Mouse (Mus musculus) urinary bladder, postnatal 36 days (tissue): ENCODE results near the gene Slc12a5.

Experiments
- DNase-seq, 2 experiments: peaks; one replicate each; pipeline ENCODE4 v3.0.0; 2022; ENCODE audit warnings: low spot score in 2 of 2, mixed read lengths in 1 of 2

The Slc12a5 gene

DNA sequence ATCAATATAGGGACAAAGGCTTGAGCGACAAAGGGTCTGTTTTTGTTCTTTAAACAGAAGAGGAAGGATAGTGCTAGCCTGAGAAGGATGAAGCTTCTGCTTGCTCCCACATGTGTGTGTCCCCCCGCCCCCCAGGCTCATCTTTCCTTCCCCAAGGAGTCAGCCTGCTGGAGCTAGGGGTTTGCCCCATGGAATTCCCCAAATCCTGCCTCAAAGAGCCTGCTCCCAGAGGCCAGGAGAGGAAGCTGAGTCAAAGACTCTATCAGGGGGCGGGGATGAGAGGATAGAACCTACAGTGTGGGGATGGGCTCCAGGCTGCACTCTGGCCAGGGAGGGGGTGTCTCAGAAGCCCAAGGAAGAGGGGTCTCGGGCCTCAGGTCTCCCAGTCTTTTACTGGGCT lies 13.1 kb upstream of the Slc12a5 start:
- no peak for DNase-seq

DNA sequence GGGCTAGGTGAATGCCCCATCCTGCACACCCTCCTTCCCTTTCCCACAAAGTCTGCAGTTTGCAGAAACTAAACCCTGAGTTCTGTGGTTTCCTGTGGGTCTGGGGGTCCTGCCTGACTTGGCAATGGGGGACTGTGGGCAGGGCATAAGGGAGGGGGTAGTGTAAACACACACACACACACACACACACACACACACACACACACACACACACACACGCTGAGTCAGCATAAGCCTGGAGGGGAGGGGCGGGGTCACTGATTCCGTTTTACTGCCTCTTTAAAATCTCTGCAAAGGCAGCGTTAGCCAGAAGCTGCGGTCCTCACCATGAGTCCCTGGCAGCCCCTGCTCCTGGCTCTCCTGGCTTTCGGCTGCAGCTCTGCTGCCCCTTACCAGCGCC lies 12.7 kb upstream of the Slc12a5 start:
- DNase-seq: no peak

DNA sequence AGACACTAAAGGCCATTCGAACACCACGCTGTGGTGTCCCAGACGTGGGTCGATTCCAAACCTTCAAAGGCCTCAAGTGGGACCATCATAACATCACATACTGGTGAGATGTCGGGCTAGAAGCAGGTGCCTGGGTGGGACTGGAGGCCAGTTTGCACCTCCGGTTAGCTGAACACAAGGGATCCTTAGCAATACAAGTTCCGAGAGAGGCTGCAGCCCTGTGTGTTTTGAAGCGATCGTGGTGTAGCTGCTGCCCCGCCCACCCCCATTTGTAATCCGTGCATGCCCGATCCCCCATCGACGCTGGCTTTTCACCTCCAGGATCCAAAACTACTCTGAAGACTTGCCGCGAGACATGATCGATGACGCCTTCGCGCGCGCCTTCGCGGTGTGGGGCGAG lies 11.6 kb upstream of the Slc12a5 start:
- DNase-seq: no peak

DNA sequence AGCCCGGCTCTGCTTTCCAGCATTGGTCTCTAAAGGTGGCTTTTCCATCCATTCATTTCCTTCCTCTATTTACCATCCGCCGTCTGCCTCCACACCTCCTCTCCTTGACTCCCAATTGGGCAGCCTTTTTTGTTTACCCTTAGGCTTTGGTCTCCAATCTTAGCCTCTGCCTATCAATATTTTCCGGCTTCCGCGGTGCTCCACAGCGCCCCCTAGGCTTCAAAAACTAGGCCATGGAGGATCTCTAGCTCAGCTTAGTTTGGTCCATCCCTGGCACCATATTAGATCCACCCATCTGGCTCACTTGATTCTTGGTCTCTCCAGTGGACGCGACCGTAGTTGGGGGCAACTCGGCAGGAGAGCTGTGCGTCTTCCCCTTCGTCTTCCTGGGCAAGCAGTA lies 10.1 kb upstream of the Slc12a5 start:
- no peak for DNase-seq

DNA sequence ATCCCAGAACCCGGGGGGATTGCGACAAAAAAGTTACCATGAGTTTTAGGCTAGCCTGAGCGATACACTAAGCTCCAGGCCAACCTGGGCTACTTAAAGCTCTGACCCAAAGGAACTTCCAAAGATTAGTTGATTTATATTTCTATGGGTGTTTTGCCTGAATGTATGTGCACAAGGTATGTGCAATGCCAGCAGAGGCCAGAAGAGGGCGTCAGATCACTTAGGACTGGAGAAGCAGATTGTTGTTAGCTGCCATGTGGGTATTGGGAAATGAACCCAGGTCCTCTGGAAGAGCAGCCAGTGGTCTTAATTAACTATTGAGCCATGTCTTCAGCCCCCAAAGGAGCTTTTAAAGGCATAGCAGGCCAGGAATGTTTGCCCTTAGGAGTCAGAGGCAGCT lies 8.9 kb upstream of the Slc12a5 start:
- DNase-seq: no peak

- no peak for DNase-seq
Measured at GRCm38 (mm10) chr2:164952448-164952847, 8.2 kb upstream of the Slc12a5 start.

GRCm38 (mm10) chr2:164953224-164953623 lies 7.4 kb upstream of the Slc12a5 start:
- peak; percentile 56 to 66 for DNase-seq

DNA sequence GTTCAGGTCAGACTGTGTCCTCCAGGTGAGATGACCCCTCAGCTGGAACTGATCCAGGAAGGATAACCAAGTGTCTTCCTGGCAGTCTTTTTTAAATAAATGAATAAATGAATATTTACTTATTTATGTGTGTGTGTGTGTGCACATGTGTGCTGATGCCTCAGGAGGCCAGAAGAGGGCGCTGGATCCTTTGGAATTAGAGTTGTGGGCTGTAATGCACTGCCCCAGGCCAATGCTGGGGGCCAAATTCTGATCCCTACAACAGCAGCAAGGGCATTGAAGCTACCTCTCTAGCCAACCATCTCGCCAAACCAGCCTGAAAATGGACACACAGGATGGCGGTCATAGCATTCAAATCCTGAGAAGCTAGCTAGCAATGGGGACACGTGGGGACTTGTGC lies 4.9 kb upstream of the Slc12a5 start:
- DNase-seq: no peak

DNA sequence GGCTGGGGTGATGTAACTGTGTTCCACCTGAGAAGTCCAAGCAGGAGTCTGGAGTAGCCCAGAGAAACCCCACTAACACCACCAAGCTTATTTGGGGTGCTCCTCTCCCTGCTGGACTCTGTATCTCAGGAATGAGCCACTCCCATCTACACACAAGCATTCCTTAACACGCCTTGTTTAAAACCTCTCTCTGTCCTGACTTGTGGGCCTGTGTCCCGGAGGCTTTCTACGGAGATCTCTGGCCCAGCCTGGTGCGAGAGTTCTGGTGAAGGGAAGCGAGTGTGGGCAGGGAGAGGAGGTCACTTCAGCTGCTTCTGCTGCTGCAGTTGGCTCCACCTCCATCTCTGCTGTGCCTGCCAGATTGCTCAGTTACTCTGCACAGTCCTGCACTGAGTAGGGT lies 4.4 kb upstream of the Slc12a5 start:
- no peak for DNase-seq

- no peak for DNase-seq
Measured at GRCm38 (mm10) chr2:164957548-164958315, 2.9 kb upstream of the Slc12a5 start.

DNA sequence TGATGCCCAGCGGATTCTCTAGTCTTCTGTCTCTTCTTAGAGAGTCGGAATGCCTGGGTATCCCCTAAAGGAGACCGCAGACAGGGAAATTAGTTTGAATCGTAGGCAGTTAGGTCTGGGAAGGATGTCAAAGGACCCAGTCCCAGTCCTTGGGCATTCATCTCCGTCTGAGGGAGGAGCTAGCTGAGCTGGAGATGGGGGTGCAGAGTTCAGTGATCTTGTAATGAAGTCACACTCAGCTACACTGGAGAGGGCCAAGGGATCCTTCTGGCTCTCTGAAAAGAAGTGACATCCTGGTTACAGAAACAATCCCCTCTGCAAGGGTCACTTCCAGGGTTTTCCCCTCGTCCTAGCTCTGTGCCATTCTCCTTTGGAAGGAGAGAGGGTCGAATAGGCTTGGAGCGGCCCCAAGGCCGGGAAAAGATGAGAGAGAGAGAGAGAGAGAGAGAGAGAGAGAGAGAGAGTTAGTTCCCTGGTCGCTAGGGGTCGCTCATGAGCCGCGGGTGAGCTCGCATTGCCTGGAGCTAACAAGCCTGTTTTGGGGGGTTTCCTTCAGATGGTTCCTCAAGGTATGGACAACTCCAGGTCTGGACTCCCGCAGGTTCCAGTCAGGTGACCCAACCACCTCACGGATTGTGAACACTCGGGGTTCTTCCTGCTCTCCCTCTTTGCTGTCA lies 1.0 kb downstream of the Slc12a5 start:
- peak; percentile 21 to 32 for DNase-seq

DNA sequence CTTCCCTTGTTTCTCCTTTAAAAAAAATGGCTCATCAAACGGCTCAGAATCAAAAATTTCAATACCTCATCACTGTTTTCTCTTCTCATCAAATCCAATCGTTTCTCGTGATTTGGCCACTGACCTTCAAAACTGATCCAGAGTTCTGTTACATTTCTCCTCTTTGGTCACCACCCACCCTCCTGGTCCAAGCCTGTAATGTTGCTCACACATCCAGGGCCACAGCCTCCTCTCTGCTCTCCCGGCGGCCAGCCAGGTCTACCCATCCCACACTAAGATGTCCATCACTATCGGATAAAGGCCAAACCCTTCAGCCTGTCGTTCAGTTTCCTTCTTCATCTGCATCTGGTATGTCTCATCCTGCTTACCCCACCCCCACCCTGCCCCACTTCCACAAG lies 1.6 kb downstream of the Slc12a5 start:
- DNase-seq: no peak

DNA sequence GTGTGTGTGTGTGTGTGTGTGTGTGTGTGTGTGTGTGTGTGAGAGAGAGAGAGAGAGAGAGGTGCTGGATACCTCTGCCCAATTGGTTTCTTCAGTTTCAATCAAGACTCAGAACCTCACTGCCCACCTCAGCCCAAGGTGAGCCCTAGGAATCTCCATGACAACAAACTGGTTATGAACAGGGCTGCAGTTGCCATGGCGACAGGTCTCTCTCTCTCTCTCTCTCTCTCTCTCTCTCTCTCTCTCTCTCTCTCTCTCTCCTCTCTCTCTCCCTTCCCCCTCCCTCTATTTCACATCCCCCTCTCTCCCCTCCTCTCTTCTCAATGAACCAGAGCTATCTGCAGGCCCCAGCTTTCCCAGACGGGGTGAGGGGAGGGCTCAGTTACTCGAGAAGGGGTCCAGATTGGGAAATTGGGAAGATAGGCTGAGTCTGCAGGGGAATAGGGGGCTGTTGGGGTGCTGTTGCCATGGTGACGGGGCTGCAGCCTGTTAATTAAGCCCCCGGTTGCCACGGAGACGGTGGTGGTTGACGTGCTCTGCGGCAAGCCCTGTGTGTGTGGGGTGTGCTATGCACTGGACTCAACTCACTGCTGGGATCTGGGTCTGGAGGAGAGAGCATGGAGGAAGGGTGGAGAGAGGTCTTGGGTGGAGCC lies 3.8 kb downstream of the Slc12a5 start:
- DNase-seq: no peak

- no peak for DNase-seq
Measured at GRCm38 (mm10) chr2:164964981-164965380, 4.4 kb downstream of the Slc12a5 start.

DNA sequence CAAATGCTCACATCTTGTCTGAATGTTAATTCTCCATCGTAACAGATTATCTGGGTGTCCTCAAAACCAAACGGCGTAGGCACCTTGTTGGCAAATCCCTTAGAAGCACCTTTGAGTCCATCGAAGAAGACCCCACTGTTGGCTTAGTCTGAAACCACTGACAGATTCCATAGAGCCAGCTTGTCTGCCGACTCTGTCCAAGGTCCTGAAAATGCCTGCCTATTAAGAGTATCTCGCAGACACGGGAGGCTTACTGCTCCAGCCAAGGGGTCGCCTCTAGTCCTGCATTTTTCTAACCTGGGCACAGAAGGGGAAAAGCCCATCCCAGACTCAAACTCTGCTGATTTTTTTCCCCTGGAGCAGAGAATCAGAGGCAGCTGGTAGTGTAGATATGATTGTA lies 5.8 kb downstream of the Slc12a5 start:
- no peak for DNase-seq

GRCm38 (mm10) chr2:164967193-164967592 lies 6.6 kb downstream of the Slc12a5 start:
- no peak for DNase-seq

- no peak for DNase-seq
Measured at GRCm38 (mm10) chr2:164967761-164968440, 7.3 kb downstream of the Slc12a5 start.

GRCm38 (mm10) chr2:164968451-164968851 lies 7.8 kb downstream of the Slc12a5 start:
- DNase-seq: peak; percentile 48 to 59

DNA sequence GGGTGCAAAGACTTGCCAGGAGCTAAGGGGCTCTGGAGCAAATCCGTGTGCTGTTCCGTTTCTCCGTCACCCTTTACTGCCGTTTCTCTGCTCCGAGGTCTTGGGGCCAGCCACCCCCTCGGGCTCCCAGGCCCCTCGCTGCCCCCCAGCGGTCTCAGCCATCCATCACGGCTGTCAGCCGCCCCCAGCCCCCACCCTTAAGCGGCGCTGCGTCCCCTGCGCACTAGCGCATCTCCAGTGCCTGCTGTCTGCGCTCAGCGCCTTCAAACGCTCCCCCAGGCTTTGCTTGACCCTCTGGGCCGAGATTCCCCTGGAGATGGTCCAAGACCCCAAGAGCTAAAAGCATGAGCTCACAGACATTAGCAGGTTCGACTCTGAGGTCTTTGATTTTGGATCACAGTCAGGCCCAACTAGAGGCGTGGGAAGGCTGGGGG lies 8.8 kb downstream of the Slc12a5 start:
- no peak for DNase-seq

- no peak for DNase-seq
Measured at GRCm38 (mm10) chr2:164970631-164971196, 10.1 kb downstream of the Slc12a5 start.

GRCm38 (mm10) chr2:164972646-164973045 lies 12.0 kb downstream of the Slc12a5 start:
- DNase-seq: no peak

- no peak for DNase-seq
Measured at GRCm38 (mm10) chr2:164975611-164976010, 15.0 kb downstream of the Slc12a5 start.
